Mouse (Mus musculus): ENCODE measurements around the gene Elp5.

DNA sequence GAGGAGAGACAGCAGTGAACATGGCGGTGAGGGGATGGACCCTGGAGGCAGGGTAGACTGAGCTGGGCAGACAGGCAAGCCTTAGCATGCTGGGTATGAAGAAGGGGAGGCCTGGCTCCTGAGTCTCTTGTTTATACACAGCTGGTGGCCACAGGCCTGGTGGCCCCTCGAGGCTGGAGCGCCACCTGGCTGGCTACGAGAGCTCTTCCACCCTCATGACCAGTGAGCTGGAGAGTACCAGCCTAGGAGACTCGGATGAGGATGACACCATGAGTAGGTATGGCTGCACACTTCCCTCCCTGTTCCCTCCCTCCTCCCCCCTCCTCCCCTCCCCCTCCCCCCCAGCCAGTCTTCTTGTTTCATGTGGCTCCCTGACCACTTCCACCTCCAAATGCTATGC is 23.2 kb upstream of the Elp5 start:
- TF ChIP-seq CTCF (IDR thresholded peaks at IDR 0.05; ENCODE audit: borderline replicate concordance, control insufficient read depth, extremely low read depth, insufficient read depth, low read length, poor library complexity) (peak; percentile 47; the same call in 1 of the 2 replicates), POLR2A (IDR thresholded peaks at IDR 0.05; ENCODE audit: control insufficient read depth, extremely low read depth, insufficient read depth, low read length, poor library complexity) (no peak)
